In genomic region chr1:136258495-136258894, GRCm38 (mm10) we compare ENCODE assay signal across 16 mouse cellular contexts. TPM values are rescaled to one million over a fixed set of nuclear protein-coding genes. Genes with fewer than 3 reads are reported as not detected.
"Had no signal": no experiment of that assay in that cellular context is flagged by ENCODE, and none has a peak within 500 bp of the region (broad histone marks: within the 10 kb centered on the region; RNA-seq: fewer than 3 reads in every experiment).

No protein-coding gene starts in this region.

- H3K9ac ChIP-seq: liver, embryonic 15.5 days; neural tube, embryonic 13.5 days had no signal

- H3K4me3 ChIP-seq: layer of hippocampus, adult 2 months; liver, embryonic 15.5 days; neural tube, embryonic 13.5 days had no signal

- H3K4me2 ChIP-seq: liver, embryonic 11.5 days; liver, embryonic 15.5 days; midbrain, embryonic 11.5 days had no signal

- H3K27ac ChIP-seq: layer of hippocampus, adult 2 months; liver, embryonic 15.5 days; neural tube, embryonic 13.5 days had no signal

- H3K9me3 ChIP-seq: liver, embryonic 15.5 days; neural tube, embryonic 13.5 days had no signal

- H3K36me3 ChIP-seq: liver, embryonic 15.5 days; neural tube, embryonic 13.5 days had no signal

- DNase-seq: kidney, adult 9 months; kidney, postnatal 10 days; kidney, postnatal 4 days; left cerebral cortex, postnatal 4 days; lung, adult 2 months; lung, postnatal 4 days; right cerebral cortex, postnatal 14 days had no signal

- ATAC-seq: intestine, postnatal 0 days; lung, postnatal 0 days; midbrain, embryonic 16.5 days had no signal

RNA-seq across cellular contexts. Expression of gene Gpr25, which starts 2.2 kb away (rescaled TPM):
- polyA plus RNA-seq: intestine, postnatal 0 days; liver, embryonic 11.5 days; liver, embryonic 15.5 days; lung, postnatal 0 days; midbrain, embryonic 11.5 days; stomach, embryonic 16.5 days had no signal

RNA-seq across cellular contexts. Expression of gene Mroh3, which starts 45.9 kb away (rescaled TPM):
- polyA plus RNA-seq: liver, embryonic 11.5 days; liver, embryonic 15.5 days; midbrain, embryonic 16.5 days; neural tube, embryonic 13.5 days had no signal
